Mouse (Mus musculus): Measurements from ENCODE around the gene Abca8a. TPM values are rescaled to one million over a fixed set of nuclear protein-coding genes. Genes with fewer than 3 reads are reported as not detected.

The Abca8a gene
- not detected in 2 replicates for total RNA-seq (2014; fragmentation: Nextera tagmentation)
- not detected in 2 replicates for total RNA-seq (2017)

GRCm38 (mm10) chr11:110095858-110096257 is at the start of gene Abca8a:
Abca8a (minus strand) TSS chr11:110095978.
- ATAC-seq (replicated peaks; ENCODE audit: low FRiP score, low TSS enrichment, poor library complexity, severe bottlenecking), result no peak

GRCm38 (mm10) chr11:110145421-110145820 is 49.6 kb upstream of the Abca8a start:
- no peak for ATAC-seq (replicated peaks; ENCODE audit: low FRiP score, low TSS enrichment, poor library complexity, severe bottlenecking)

DNA sequence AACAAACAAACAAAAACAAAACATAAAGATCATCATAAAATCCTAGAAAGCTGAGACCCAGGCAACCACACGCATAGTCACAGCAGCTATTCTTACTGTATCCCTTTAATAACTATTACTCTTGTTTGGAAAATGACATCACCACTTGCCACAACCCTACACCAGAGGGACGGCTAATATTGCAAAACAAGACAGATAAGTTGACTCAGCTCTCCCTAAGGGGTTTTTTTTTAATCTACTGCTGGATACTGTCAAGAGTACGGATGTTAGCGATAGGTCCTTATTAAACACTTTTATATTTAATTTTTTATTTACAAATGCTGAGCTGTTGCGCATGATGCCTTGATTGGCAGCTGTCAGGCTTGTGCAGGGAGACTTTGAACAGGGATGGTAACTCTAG is 35.0 kb upstream of the Abca8a start:
- no peak for ATAC-seq (replicated peaks; ENCODE audit: low FRiP score, low TSS enrichment, poor library complexity, severe bottlenecking)

GRCm38 (mm10) chr11:110111137-110111536 is 15.4 kb upstream of the Abca8a start:
- ATAC-seq (replicated peaks; ENCODE audit: low FRiP score, low TSS enrichment, poor library complexity, severe bottlenecking), result no peak

DNA sequence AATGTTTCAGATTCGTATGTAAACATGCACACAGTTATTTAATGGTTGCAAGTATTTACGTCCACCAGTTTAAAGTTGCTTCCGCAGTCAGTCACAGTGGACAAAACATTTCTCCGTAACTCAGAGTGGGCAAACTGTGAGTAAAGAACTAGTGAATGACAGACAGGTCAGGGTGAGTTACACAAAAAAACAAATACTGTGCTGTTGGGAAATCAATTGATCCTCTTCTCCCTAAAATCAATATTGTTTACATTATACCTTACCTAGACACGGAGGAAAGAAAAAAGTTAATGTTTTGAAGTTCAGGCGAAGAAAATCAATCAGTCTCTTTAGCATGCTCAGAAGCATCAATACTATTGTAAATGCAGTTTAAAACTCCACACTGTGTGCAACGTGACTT is 5.7 kb upstream of the Abca8a start:
- ATAC-seq (replicated peaks; ENCODE audit: low FRiP score, low TSS enrichment, poor library complexity, severe bottlenecking), result no peak

- no peak for ATAC-seq (replicated peaks; ENCODE audit: low FRiP score, low TSS enrichment, poor library complexity, severe bottlenecking)
These were observed 3.1 kb upstream of the Abca8a start for GRCm38 (mm10) chr11:110098901-110099300.

- no peak for ATAC-seq (replicated peaks; ENCODE audit: low FRiP score, low TSS enrichment, poor library complexity, severe bottlenecking)
These were observed 1.7 kb upstream of the Abca8a start for GRCm38 (mm10) chr11:110097465-110097864.

- ATAC-seq (replicated peaks; ENCODE audit: low FRiP score, low TSS enrichment, poor library complexity, severe bottlenecking), result no peak
These were observed 865 bp downstream of the Abca8a start for GRCm38 (mm10) chr11:110094846-110095380.

DNA sequence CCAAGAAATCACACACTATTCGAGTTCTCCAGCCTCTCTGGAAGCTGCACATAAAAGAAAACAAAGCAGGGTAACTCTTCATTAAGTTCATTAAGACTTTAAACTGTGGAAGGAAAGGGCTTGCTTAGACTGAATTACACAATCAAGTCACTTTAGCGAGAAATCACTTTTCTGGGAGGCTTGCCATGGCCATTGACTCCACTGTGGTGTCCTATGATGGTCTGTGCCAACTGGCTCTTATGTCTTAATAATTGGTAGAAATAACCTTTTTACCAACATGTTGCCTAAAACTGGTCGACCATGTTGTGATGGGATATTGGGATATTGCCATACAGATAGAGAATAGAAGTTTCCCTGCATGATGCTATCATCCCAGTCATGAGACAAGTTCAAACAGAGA is 1.5 kb downstream of the Abca8a start:
- ATAC-seq (replicated peaks; ENCODE audit: low FRiP score, low TSS enrichment, poor library complexity, severe bottlenecking), result no peak

DNA sequence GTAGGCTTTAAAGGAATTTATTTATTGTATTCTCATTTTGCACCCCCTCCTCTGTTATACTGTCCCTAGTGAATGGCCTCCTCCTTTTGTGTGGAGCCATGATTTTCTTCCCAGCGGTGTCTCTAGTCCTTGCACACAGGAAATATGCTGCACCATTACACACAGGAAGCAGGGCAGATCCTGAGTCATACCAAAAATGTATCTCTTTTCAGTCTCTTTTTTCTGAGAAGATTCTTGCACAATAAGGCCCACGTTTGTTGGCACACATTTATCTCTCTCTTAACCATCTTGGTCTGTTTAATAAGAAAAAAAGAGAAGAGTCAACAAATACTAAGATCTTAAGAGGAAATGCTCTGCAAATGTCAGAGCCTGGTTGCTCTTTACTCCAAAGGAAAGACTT is 4.5 kb downstream of the Abca8a start:
- no peak for ATAC-seq (replicated peaks; ENCODE audit: low FRiP score, low TSS enrichment, poor library complexity, severe bottlenecking)

DNA sequence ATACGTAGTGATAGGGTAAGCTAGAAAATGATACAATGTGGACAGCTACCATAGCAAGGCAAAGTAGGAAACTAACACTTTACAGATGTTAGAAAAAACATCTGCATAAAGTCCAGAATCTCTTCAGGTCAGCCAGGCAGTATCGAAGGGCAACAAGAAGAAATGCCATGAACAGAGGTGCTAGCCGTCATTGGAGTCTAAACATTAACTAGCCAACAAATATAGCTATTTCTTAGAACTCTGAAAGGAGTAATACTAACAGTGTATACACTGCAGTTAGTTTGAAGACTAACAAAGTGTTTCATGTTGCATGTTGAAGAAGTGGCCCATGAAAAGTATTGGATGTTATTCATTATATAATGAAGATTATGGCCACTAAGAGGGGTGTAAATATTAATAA is 23.6 kb downstream of the Abca8a start:
- ATAC-seq (replicated peaks; ENCODE audit: low FRiP score, low TSS enrichment, poor library complexity, severe bottlenecking), result no peak

DNA sequence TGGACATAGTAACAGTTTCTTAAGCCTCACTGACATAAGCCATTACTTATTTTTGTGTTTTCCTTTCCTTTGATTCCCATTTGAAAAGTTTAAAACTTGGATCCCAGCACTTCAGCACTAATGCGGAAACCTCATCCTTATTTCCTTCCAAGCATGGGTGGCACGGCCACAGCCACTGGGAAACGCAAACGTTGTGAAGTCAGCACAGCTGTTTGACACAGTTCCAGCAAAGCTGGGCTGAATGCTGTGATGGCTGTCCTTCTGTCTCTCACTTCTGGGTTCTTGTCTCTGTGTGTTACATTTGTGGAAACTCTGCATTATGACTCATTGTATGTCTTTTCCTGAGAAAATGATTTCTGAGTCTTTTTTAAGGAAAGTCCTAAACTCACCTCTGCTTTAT is 34.7 kb downstream of the Abca8a start:
- no peak for ATAC-seq (replicated peaks; ENCODE audit: low FRiP score, low TSS enrichment, poor library complexity, severe bottlenecking)

- no peak for ATAC-seq (replicated peaks; ENCODE audit: low FRiP score, low TSS enrichment, poor library complexity, severe bottlenecking)
These were observed 35.7 kb downstream of the Abca8a start for GRCm38 (mm10) chr11:110060127-110060526.

- ATAC-seq (replicated peaks; ENCODE audit: low FRiP score, low TSS enrichment, poor library complexity, severe bottlenecking), result no peak
These were observed 42.1 kb downstream of the Abca8a start for GRCm38 (mm10) chr11:110053681-110054080.

DNA sequence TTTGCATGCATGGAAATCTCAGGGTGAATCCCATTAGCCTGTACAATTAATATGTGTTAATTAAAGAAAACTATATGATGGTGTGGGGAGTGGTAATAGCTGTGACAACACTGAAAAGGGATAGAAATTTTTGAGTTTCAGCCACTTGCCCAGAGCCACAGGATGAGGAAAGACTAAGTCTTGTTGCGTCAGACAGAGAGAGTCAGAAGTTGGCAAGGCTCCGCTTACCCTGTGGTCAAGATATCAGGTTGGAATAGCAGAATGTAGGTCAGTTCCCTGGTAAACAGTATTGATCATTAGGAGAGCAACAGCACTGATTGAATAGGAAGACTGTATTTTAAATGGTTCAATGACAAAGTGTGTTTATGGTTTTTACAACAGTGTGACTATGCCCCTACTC is 58.0 kb downstream of the Abca8a start:
- ATAC-seq (replicated peaks; ENCODE audit: low FRiP score, low TSS enrichment, poor library complexity, severe bottlenecking), result no peak

DNA sequence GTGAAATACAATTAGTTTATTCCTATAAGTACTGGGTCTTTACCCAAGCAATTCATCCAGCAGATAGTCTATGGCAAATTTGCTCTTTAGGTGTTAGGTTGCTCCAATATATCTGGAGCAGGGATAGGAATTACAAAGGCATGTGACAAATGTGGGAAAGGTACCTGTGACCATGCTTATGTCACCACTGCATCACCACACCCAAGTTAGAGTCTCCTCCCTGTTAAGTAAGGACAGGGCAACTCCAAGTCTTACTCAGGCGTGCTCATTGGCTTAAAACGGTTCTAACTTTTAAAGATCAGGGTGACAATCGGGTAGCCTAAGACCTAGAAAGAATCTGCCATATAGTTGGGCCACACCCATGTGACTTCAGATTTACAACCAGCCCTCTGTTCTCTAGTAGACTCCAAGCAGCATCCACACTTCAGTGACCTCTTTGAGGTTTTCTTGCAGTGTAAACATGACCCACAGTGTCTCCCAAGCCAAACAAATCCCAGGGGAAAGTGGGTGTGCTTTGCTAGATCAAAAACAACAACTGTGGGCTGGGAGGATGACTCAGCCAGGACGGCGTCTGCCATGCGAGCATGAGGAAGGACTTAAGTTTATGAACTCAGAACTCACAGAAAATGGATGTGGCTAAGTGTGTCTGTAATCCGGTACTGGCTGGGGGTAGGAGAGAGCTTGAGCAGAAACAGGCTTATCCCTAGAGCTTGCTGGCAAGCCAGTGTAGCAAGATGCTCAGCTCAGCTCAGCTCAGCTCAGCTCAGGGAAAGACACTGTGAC is 66.7 kb downstream of the Abca8a start:
- no peak for ATAC-seq (replicated peaks; ENCODE audit: low FRiP score, low TSS enrichment, poor library complexity, severe bottlenecking)

DNA sequence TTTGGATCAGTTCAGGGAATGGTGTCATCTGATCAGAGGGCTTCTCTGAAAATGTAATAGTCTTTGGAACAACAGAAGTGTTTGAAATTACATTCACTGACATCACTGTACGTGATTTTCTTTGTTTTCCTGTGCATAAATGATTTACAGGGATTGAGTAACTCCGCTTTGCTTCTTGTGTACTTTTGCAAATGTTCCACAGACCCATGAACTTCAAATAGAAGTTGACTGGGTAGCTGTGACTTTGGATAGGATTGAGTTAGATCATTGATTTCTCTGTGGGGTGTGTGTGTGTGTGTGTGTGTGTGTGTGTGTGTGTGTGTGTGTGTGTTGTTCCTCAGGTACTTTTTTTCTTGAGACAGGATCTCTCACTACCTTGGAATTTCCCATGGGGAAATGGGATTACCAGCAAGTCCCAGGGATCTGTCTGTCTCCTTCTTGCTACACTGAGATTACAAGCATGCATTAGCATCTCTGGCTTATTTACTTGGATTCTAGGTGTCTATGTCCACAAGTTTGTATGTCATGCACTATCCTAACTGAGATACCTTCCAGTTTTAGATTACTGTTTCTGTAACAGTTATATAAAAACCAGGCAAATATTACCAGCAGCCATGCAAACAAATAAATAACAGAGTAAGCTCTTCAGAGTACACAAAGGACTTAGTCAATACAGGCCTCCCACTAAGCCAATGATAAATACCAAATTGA is 84.8 kb downstream of the Abca8a start:
- ATAC-seq (replicated peaks; ENCODE audit: low FRiP score, low TSS enrichment, poor library complexity, severe bottlenecking), result no peak

GRCm38 (mm10) chr11:109995624-109996023 is 100.2 kb downstream of the Abca8a start, which contains the start of gene Abca8b:
Abca8b (minus strand) TSS chr11:109995845.
- peak; percentile 71 for ATAC-seq (replicated peaks; ENCODE audit: low FRiP score, low TSS enrichment, poor library complexity, severe bottlenecking)

DNA sequence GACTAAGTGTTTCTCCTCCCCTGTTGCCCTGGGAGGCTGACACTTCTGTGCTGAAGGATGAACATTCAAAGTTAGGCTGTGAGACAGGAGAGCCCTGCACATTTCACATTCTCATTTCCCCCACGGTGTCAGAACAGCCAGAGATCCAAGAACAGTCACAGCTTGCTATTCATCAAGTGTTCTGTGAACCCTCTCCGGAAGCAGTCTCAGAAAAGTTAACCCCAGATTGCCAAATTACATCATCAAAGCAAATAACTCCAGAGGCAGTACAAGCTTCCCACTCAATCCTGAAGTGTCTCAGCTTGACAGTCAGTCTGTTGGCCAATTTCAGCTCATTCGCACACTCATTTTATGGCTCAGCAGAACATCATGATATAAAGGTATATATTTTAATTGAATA is 100.8 kb downstream of the Abca8a start:
- ATAC-seq (replicated peaks; ENCODE audit: low FRiP score, low TSS enrichment, poor library complexity, severe bottlenecking), result no peak

- ATAC-seq (replicated peaks; ENCODE audit: low FRiP score, low TSS enrichment, poor library complexity, severe bottlenecking), result no peak
These were observed 101.8 kb downstream of the Abca8a start for GRCm38 (mm10) chr11:109994014-109994413.

GRCm38 (mm10) chr11:109991270-109991669 is 104.5 kb downstream of the Abca8a start:
- no peak for ATAC-seq (replicated peaks; ENCODE audit: low FRiP score, low TSS enrichment, poor library complexity, severe bottlenecking)

All from megakaryocyte-erythroid progenitor cell, adult 5-6 weeks (primary cell).